Mouse (Mus musculus): ENCODE results near the gene Ccdc78. TPM values are rescaled to one million over a fixed set of nuclear protein-coding genes. Genes with fewer than 3 reads are reported as not detected.

Ccdc78 gene
- total RNA-seq, 4 experiments from 2014 or later: 0.37 to 0.84 (median 0.37) TPM; not detected in 1

- peak in 1 of 2 experiments; percentile 87 for DNase-seq (ENCODE audit: low spot score in 2 of 2)
Observed at GRCm38 (mm10) chr17:25833291-25833663, 46.9 kb downstream of the Ccdc78 start, which contains the start of gene Stub1. Stub1 (minus strand) TSS chr17:25833404.

GRCm38 (mm10) chr17:25833961-25834594 is 47.7 kb downstream of the Ccdc78 start:
- no peak for DNase-seq (ENCODE audit: low spot score in 2 of 2)

GRCm38 (mm10) chr17:25834595-25835222 is 48.3 kb downstream of the Ccdc78 start:
- DNase-seq (ENCODE audit: low spot score in 2 of 2): no peak

- DNase-seq (ENCODE audit: low spot score in 2 of 2): no peak
Observed at GRCm38 (mm10) chr17:25835301-25835700, 48.9 kb downstream of the Ccdc78 start.

GRCm38 (mm10) chr17:25835816-25836215 is 49.4 kb downstream of the Ccdc78 start:
- DNase-seq (ENCODE audit: low spot score in 2 of 2): no peak

- DNase-seq (ENCODE audit: low spot score in 2 of 2): peak in 1 of 2 experiments; percentile 42
Observed at GRCm38 (mm10) chr17:25836397-25837075, 50.2 kb downstream of the Ccdc78 start.

GRCm38 (mm10) chr17:25837076-25837410 is 50.7 kb downstream of the Ccdc78 start, which contains the start of gene Rhbdl1:
Rhbdl1 (minus strand) TSS chr17:25837295.
- peak in 1 of 2 experiments; percentile 84 for DNase-seq (ENCODE audit: low spot score in 2 of 2)

- no peak for DNase-seq (ENCODE audit: low spot score in 2 of 2)
Observed at GRCm38 (mm10) chr17:25837533-25837932, 51.2 kb downstream of the Ccdc78 start.

- no peak for DNase-seq (ENCODE audit: low spot score in 2 of 2)
Observed at GRCm38 (mm10) chr17:25838904-25839303, 52.5 kb downstream of the Ccdc78 start.

GRCm38 (mm10) chr17:25839455-25840235 is 53.3 kb downstream of the Ccdc78 start:
- DNase-seq (ENCODE audit: low spot score in 2 of 2): no peak

Small RNA genes within 50 kb of the gene (microRNA-seq; reads per million reads assigned to microRNA genes)
- gene Gm25083 (0 reads per million in 2 experiments), gene Mir3082 (2.2 to 5.0 reads per million in 2 experiments), gene Mir6966 (2.1 to 2.2 reads per million in 2 experiments)

Other genes with a start within 250 kb of the Ccdc78 start
- 10 to 100 TPM; 49.8 to 68.7 (median 54.9) TPM for gene Sox8, start 215.9 kb upstream of the Ccdc78 start, total RNA-seq (2022)
- 10 to 100 TPM; 22.0 to 26.3 (median 24.6) TPM for gene Lmf1, start 207.5 kb upstream of the Ccdc78 start, total RNA-seq (2022)
- 100 to 1,000 TPM; 125 to 148 (median 137) TPM for gene Gng13, start 69.4 kb upstream of the Ccdc78 start, total RNA-seq (2022)
- gene Chtf18, start 59.2 kb upstream of the Ccdc78 start, total RNA-seq (2022): 1 to 10 TPM; 1.8 to 3.1 (median 2.1) TPM
- 10 to 100 TPM; 55.9 to 61.2 (median 58.2) TPM for gene Rpusd1, start 58.9 kb upstream of the Ccdc78 start, total RNA-seq (2022)
- 1 to 10 TPM in 1 of 4 experiments, under 1 TPM in 3; 0.30 to 1.1 (median 0.70) TPM for gene Mslnl, start 50.5 kb upstream of the Ccdc78 start, total RNA-seq (2022)
- gene Msln, start 32.2 kb upstream of the Ccdc78 start, total RNA-seq (2022): 1 to 10 TPM; 2.3 to 4.9 (median 2.6) TPM
- 10 to 100 TPM; 32.1 to 40.6 (median 37.2) TPM for gene Narfl, start 12.8 kb upstream of the Ccdc78 start, total RNA-seq (2022)
- gene Haghl, start 907 bp upstream of the Ccdc78 start, total RNA-seq (2022): 100 to 1,000 TPM; 120 to 140 (median 140) TPM
- gene Fam173a, start 6.3 kb downstream of the Ccdc78 start, total RNA-seq (2022): 10 to 100 TPM; 83.6 to 99.1 (median 88.6) TPM
- gene AC134908.4, start 9.1 kb downstream of the Ccdc78 start, total RNA-seq (2022): 1 to 10 TPM in 2 of 4 experiments, not detected in 2; 1.8 to 3.3 TPM
- 10 to 100 TPM; 83.0 to 89.4 (median 88.3) TPM for gene Metrn, start 10.6 kb downstream of the Ccdc78 start, total RNA-seq (2022)
- 100 to 1,000 TPM; 603 to 725 (median 681) TPM for gene Fbxl16, start 22.5 kb downstream of the Ccdc78 start, total RNA-seq (2022)
- gene Wdr24, start 37.0 kb downstream of the Ccdc78 start, total RNA-seq (2022): 10 to 100 TPM; 22.1 to 28.5 (median 26.8) TPM
- gene Jmjd8, start 42.3 kb downstream of the Ccdc78 start, total RNA-seq (2022): 10 to 100 TPM; 52.6 to 63.8 (median 56.4) TPM
- 100 to 1,000 TPM; 168 to 175 (median 172) TPM for gene Stub1, start 46.8 kb downstream of the Ccdc78 start, total RNA-seq (2022)
- 10 to 100 TPM; 32.6 to 42.3 (median 37.5) TPM for gene Rhbdl1, start 50.7 kb downstream of the Ccdc78 start, total RNA-seq (2022)
- gene Gm20683, start 55.2 kb downstream of the Ccdc78 start, total RNA-seq (2022): 10 to 100 TPM; 19.4 to 25.5 (median 21.2) TPM
- gene Rhot2, start 58.3 kb downstream of the Ccdc78 start, total RNA-seq (2022): 10 to 100 TPM; 59.9 to 86.5 (median 78.9) TPM
- gene Wdr90, start 74.9 kb downstream of the Ccdc78 start, total RNA-seq (2022): 10 to 100 TPM; 23.4 to 29.1 (median 24.5) TPM
- gene Mcrip2, start 82.2 kb downstream of the Ccdc78 start, total RNA-seq (2022): 10 to 100 TPM; 16.8 to 25.2 (median 19.0) TPM
- gene Mettl26, start 88.5 kb downstream of the Ccdc78 start, total RNA-seq (2022): 10 to 100 TPM; 31.4 to 37.3 (median 34.6) TPM
- 1 to 10 TPM; 1.4 to 3.2 (median 1.5) TPM for gene Wfikkn1, start 94.3 kb downstream of the Ccdc78 start, total RNA-seq (2022)
- gene Rab40c, start 133.1 kb downstream of the Ccdc78 start, total RNA-seq (2022): 10 to 100 TPM; 39.7 to 46.1 (median 45.1) TPM
- gene Pigq, start 158.4 kb downstream of the Ccdc78 start, total RNA-seq (2022): 100 to 1,000 TPM; 104 to 113 (median 104) TPM
- gene Nhlrc4, start 158.4 kb downstream of the Ccdc78 start, total RNA-seq (2022): under 1 TPM; 0.41 to 0.74 (median 0.48) TPM
- gene A930017K11Rik, start 166.0 kb downstream of the Ccdc78 start, total RNA-seq (2022): 1 to 10 TPM in 3 of 4 experiments, under 1 TPM in 1; 0.63 to 1.8 (median 1.4) TPM
- gene Capn15, start 199.2 kb downstream of the Ccdc78 start, total RNA-seq (2022): 10 to 100 TPM; 34.3 to 50.9 (median 46.4) TPM

Measured in left cerebral cortex, adult 8-10 months (tissue).